Mouse (Mus musculus) cortical plate, adult 2 months (tissue): Measurements from ENCODE around the gene Bcl9l.

Experiments
- CTCF ChIP-seq: fragments of 200-500 bp; IDR thresholded peaks from 2 replicates; pipeline ENCODE4 v1.5.1; 2011; ENCODE audit warnings: mild to moderate bottlenecking, control low read depth, low read length; ENCODE audit not compliant: insufficient read depth; ENCODE audit errors: extremely low read depth
- POLR2A ChIP-seq: fragments of 200-500 bp; IDR thresholded peaks from 2 replicates; pipeline ENCODE4 v1.6.1; 2011; ENCODE audit warnings: mild to moderate bottlenecking, low read length, control low read depth; ENCODE audit not compliant: insufficient read depth; ENCODE audit errors: extremely low read depth

DNA sequence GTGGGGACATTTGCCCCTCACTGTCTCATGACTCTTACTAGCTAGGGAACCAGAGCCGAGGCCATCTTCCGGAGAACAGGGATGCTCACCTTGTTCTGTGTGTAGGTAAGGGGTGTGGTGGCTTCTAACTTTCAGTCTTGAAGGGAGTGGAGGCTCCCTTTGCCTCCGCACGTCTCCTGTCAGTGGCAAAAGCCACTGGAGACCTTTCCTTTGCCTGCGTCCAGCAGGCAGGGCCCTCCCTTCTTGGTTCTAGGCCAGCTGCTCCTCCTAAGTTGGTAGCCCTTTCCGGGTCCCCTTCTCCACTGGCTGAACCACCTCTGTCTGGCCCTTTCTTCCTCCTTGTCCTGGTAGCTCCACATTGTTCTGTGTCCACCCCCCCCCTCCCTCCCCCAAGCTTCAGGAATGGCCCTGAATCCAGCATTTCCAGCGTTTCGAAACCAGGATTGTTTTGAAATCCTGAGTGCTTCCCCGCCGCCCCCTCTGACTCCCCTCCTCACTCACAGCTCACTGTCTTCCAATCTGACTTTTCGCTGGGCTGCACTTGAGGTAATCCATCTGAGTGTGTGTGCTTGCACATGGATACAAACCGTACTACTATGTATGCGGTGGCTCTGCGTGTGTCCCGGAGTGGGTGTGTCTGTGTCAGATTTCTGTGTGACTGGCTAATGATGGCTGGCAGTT, 4.3 kb downstream of the Bcl9l start:
- TF ChIP-seq CTCF, result no peak
- TF ChIP-seq POLR2A, result no peak
